Mouse (Mus musculus): ENCODE data around the gene Tead2. TPM values are rescaled to one million over a fixed set of nuclear protein-coding genes. Genes with fewer than 3 reads are reported as not detected.
"Not testable (repeated sequence)": the region's sequence is repeated elsewhere in the genome, so short reads cannot be mapped to it uniquely, and the experiment has no call there.

Tead2 gene
- total RNA-seq (2021) = 10 to 100 TPM in 1 of 2 experiments, 1 to 10 TPM in 1; 7.0 to 12.0 TPM

DNA sequence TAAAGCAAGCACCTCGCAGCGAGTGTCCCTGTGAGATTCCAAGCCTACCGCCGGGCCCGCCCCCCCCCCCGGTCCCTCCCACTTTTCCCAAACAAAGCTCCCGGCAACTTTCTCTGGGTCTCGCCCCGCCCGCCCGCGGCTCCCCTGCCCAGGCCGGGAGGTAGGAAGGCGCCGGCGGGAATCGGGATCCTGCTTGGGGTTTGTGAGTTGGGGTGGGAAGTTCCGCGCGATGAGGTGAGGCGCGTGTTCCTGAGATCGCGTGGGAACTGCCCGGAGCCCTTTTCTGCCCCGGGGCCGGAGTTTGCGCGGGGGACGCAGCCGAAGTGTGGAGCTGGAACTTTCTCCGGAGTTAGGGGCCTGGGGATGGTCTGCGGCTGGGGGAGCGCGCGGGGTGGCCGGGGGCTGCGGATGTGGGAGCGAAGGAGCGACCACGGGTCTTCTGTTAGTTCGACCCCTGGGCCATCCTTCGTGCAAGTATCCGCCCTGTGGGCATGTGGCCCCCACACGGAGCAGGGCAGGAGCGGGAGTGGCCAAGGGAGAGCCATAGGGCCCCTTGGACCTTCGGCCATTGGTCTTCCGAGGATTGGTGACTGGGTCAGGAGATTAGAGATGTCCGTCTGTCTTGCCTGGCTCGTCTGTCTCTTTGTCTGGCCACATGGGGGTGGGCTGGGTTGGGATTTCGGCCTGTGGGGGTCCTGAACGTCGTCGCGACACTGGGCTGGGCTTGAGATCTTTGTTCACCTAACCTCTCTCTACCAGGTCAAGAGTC is at the start of gene Tead2:
Tead2 (plus strand) TSS at position 81 of the 769 bp plus-strand sequence.
- intact Hi-C loops (cut with DNase I) = no loop called here
- DNase-seq (ENCODE audit: low spot score) = peak; percentile 39

DNA sequence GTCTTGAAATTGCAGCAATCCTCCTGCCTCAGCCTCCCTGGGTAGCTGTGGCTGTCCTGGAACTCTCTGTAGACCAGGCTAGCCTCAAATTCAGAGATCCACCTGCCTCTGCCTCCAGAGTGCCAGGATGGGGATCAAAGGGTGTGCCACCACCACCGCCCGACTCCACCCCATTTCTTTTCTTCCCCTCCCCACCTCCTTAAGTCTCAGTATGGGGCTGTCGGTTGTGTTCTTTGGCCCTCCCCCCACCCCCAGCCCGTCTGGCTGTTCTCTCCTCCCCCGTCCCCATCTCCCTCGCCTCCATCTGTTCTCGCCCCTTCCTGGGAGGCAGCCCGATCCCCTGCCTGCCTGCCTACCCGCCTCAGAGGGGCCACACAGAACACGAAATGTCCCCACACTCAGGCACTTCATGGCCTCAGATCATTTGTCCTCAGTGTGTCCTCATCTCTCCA is 48.6 kb upstream of the Tead2 start:
- intact Hi-C loops (cut with DNase I) = no loop called here

DNA sequence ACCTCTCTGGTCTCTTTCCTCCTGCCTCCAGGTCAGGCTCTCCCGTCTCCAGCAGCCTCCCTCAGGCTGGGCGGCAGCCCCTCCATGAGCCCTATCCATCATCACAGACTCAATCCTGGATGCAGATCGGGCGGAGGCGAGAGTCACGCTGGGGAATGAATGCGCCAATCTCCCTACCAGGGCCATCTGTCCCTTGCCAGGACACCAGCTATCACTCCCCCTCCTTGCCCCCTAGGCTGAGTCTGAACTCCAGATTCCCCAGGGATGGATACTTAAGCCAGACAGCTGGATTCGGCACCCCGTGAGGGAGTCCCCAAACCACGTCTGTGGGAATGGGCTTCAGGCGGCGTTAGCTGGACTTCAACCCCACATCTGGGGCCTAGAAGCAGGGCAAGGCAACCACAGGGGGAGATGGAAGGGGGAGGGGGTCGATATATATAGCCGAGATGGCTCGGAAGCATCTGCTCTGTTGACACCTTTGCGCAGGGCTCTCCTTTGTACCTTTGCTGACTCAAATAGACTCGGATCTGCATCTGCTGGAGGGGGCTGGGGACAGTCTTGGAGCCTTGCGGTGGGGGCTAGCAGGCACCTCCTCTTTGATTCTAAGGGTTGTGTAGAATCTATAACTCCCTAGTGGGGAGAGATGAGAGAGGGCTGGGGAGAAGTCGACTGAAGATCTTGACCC is 47.6 kb upstream of the Tead2 start:
- intact Hi-C loops (cut with DNase I) = no loop called here
- no peak for DNase-seq (ENCODE audit: low spot score)

More for the DNA sequence above, 48.6 kb upstream of the Tead2 start:
- no peak for DNase-seq (ENCODE audit: low spot score)

DNA sequence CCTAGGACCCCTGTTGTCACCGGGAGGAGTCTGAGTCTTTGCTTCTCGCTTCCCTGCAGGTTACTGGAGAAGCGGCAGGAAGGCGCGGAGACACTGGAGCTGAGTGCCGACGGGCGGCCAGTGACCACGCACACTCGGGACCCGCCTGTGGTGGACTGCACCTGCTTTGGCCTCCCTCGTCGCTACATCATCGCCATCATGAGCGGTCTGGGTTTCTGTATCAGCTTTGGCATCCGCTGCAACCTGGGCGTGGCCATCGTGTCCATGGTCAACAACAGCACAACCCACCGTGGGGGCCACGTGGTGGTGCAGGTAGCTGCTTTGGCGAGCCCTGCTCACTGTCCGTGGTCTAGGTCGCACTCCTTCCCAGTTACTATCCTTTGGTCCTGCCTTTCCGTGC is 46.9 kb upstream of the Tead2 start:
- DNase-seq (ENCODE audit: low spot score) = no peak
- intact Hi-C loops (cut with DNase I) = no loop called here

DNA sequence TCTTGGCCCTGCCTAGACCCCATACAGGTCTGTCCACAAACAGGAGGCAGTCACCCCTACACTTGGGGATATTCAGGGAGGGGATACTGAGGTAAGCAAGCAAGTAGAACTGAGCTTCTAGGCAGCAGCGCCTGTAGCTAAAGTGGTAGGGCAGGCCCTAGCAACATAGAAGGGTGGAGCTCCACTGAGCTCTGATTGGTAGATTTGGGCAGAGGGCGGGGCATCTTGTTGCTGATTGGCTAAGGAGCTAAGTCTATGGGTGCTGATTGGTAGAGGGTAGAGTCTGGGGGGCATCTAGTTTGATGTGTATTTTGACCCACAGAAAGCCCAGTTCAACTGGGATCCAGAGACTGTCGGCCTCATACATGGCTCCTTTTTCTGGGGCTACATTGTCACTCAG is 46.1 kb upstream of the Tead2 start:
- no peak for DNase-seq (ENCODE audit: low spot score)
- intact Hi-C loops (cut with DNase I) = no loop called here

DNA sequence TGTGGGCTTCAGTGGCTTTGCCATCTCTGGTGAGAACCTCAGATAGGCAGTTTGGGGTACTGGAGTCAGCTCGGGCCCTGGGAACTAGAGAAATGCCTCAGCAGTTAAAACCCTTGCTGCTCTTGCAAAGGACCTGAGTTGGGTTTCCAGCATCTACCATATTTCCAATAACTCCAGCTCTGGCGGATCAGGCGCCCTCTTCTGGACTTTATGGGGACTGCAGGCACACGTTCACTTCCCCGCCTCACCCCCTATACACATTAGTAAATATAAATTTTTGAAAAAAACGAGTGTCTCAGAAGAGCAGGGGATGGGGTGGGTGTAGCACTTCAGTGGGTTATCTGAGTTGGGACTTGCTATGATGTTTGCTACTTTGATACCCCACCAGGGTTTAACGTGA is 42.6 kb upstream of the Tead2 start:
- no peak for DNase-seq (ENCODE audit: low spot score)
- intact Hi-C loops (cut with DNase I) = no loop called here

DNA sequence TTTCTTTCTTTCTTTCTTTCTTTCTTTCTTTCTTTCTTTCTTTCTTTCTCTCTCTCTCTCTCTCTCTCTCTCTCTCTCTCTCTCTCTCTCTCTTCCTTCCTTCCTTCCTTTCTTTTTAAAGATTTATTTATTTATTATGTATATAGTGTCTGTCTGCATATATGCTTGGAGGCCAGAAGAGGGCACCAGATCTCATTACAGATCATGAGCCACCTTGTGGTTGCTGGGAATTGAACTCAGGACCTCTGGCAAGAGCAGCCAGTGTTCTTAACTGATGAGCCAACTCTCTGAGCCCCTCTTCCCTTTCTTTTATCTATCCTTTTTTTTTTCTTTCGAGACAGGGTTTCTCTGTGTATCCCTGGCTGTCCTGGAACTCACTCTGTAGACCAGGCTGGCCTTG is 41.8 kb upstream of the Tead2 start:
- intact Hi-C loops (cut with DNase I); DNase-seq (ENCODE audit: low spot score): not testable (repeated sequence)

DNA sequence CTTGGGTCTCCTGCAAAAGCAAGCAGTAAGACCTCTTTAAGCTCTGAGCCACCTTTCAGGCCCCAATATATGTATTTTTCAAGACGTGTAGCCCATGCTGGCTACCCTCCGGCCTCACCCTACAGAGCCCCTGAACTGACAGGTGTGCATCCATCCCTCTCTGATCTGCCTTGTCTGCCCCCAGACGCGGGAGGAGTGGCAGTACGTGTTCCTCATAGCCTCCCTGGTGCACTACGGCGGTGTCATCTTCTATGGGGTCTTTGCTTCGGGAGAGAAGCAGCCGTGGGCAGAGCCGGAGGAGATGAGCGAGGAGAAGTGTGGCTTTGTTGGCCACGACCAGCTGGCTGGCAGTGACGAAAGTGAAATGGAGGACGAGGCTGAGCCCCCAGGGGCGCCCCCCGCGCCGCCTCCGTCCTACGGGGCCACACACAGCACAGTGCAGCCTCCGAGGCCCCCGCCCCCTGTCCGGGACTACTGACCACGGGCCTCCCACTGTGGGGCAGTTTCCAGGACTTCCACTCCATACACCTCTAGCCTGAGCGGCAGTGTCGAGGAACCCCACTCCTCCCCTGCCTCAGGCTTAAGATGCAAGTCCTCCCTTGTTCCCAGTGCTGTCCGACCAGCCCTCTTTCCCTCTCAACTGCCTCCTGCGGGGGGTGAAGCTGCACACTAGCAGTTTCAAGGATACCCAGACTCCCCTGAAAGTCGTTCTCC is 40.8 kb upstream of the Tead2 start:
- DNase-seq (ENCODE audit: low spot score) = no peak
- intact Hi-C loops (cut with DNase I) = no loop called here

DNA sequence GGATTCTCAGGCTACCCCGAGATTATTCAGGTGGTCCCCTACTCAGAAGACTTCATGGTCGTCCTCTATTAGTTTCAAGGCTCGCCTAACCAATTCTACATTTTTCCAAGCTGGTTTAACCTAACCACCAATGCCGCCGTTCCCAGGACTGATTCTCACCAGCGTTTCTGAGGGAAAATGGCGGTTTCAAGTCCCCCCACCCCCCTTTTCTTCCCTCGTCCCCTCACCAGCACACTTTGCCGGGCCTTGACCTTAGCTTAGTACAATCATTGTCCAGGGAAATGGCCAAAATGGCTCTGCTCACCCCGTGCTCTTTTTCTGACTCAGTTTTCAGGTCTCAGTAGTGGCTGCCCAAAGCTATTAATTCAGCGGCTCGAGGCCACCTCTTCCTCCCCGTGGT is 40.2 kb upstream of the Tead2 start:
- intact Hi-C loops (cut with DNase I) = no loop called here
- DNase-seq (ENCODE audit: low spot score) = no peak

DNA sequence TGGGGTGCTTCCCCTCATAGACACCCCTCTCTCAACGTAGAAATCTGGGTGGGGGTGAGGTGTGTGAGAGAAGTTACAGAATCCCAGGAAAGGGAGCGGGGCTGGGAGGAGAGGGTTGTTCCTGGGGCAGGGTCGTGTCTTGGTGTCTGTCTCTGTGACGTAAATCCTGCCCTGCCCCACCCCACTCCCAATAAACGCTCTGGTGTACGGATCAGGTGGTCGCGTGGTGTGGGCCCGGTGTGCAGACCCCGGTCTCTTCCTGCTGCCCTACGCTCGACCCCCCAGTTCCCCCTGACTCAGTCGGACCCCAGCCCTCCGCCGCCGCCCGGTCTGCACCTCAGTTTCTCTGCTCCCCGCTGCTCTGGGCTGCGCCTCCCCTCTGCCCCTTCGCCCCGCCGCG is 39.6 kb upstream of the Tead2 start:
- no peak for DNase-seq (ENCODE audit: low spot score)
- intact Hi-C loops (cut with DNase I) = no loop called here

DNA sequence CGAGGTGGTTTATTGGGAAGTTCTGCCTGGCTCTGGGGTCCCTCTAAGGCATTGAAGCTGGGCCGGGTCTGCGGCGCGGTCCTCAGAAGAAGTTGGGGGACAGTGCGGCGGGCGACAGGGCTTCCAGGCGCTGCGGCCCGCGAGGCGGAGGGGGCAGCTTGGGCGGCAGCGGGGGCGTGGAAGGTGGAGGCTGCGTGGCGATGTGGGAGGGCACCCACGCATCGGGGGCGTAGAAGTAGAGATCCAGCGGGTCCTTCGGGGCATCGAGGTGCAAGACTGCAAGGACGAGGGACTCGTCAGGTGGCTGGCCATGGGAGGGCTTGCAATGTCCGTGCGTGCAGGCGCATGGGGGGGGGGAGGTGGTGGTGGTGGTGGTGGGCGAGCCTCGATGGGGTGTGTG is 39.2 kb upstream of the Tead2 start:
- intact Hi-C loops (cut with DNase I) = no loop called here
- DNase-seq (ENCODE audit: low spot score) = no peak

DNA sequence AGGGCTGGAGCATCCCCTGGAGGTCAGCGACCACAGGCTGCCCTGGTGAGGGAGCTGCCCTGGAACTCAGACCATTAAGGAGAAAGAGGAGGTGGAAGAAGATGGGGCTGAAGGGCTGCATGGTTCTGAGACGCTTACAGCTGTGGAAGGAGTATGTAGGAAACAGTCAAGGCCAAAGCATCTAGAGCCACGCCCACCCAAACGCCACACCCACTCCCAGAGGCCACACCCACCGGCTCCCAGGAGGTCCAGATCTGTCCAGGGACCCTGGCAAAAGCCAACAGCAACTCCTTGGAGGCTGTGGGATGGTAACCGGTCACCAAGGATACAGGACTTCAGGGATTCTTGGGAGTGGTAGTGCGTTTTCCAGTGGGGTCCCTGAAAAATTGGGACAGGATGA is 37.0 kb upstream of the Tead2 start:
- intact Hi-C loops (cut with DNase I) = no loop called here
- no peak for DNase-seq (ENCODE audit: low spot score)

DNA sequence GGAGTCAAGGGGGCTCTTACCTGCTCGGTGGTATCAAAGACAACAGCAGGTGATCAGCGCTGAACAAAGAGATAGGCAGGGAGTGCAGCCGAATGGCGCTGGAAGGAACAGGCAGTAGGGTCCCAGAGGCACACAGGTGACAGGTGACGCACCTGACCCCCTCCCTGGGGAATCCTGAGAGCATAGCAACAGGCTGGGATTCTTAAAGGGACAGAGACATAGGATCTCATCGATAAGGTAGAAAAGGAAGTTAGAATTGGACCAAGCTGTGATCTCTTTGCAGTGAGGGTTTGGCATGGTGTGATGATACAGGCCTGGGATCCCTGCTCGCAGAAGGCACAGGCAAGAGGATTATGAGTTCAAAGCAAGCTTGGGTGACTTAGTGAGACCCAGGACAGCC is 36.1 kb upstream of the Tead2 start, which contains the start of gene Gfy:
Gfy (minus strand) TSS at position 101 of the 400 bp plus-strand sequence.
- no peak for DNase-seq (ENCODE audit: low spot score)
- intact Hi-C loops (cut with DNase I) = no loop called here

DNA sequence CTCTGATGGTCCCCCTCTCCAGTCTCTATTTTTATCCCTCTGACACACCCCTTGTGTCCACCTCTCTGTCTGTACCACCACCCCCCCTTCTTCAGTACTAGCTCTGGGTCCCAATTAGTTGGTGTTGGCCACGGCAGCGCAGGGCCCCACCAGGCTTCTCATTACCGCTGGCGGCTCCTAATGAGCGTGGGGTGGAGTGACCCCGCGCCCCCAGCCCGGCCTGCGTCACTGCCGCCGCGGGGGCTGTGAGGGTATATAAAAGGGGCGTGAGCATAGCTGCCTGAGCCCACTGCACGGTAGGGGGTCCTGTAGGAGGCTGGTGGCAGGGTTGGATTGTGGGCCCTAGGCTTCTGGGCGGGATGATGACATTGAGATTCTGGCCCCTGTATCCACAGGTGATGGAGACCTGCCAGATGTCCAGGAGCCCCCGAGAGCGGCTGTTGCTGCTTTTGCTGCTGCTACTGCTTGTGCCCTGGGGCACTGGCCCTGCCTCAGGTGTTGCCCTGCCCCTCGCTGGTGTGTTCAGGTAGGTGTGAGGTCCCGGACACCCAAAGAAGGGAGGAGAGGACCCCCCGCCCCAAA is 34.6 kb upstream of the Tead2 start, which contains the start of gene Pth2:
Pth2 (plus strand) TSS at position 100 of the 582 bp plus-strand sequence.
- intact Hi-C loops (cut with DNase I) = no loop called here
- DNase-seq (ENCODE audit: low spot score) = no peak

DNA sequence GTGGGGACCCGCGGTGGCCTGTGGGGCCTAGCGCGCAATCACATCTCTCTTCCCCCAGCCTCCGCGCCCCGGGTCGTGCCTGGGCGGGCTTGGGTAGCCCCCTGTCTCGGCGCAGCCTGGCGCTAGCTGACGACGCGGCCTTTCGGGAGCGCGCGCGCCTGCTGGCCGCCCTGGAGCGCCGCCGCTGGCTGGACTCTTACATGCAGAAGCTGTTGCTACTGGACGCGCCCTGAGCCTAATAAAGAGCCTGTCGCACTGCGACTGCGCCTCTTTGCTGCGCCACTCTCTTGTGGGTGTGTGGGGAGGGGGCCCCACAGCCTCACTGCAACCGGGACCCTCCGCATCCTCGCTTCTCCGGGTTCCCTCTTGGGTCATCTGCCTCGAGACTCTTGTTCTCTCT is 34.0 kb upstream of the Tead2 start:
- no peak for DNase-seq (ENCODE audit: low spot score)
- intact Hi-C loops (cut with DNase I) = no loop called here

DNA sequence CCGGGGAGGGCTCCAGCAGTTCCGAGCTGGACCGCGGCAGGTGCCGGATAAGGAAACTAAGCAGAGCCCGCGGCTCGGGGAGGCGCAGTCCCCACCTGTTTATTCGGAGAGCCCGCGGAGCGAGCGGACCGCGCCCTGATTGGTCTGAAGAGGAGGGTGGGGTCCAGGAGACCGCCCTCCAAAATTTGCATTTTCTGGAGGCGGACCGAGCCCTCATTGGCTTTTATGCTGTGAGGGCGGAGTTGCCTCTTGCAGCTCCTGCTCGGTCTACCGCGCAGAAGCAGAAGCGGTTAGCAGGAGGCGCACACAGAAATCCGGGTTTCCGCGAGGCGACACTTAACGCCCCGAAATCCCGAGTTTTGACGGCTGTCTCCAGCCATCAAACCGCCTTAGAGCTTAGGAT is 33.4 kb upstream of the Tead2 start:
- DNase-seq (ENCODE audit: low spot score) = peak; percentile 80
- intact Hi-C loops (cut with DNase I) = no loop called here

DNA sequence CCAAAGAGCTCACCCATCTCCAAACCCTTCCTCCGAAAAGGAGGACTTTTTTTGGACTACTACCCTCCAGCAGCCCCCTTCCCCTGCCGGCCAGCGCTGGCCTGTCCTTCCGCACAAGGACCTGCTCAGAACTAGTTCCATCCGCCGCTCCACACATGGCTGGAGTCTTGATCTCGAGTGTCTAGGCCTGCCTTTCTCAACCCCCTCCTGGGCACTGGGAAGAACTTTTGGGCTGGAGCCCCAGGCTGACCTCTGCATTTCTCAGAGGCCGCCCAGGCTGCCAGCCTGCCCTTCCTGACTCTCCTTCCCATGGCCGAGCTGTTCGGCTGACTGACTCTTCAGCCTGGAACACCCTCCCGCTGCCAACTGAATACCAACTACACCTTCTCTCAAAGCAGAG is 32.9 kb upstream of the Tead2 start:
- DNase-seq (ENCODE audit: low spot score) = no peak
- intact Hi-C loops (cut with DNase I) = no loop called here

DNA sequence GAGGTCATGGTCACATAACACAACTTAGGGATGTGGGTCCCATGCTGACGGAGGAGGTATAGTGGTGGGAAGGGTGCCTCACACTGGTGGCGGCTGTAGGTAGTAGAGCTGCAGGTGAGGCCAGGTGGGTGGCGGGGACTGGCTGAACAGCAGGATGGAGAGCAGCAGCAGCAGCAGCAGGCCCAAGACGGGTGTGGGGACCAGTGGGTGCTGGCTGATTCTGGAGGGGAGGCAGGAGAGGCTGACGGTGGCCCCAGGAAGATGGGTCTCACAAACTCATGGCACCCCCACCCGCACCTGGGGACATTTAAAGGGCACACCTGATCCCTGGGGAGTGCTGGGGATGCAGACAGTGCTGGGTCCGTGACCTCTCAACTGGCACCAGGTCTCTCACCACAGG is 31.9 kb upstream of the Tead2 start:
- intact Hi-C loops (cut with DNase I) = no loop called here
- no peak for DNase-seq (ENCODE audit: low spot score)

DNA sequence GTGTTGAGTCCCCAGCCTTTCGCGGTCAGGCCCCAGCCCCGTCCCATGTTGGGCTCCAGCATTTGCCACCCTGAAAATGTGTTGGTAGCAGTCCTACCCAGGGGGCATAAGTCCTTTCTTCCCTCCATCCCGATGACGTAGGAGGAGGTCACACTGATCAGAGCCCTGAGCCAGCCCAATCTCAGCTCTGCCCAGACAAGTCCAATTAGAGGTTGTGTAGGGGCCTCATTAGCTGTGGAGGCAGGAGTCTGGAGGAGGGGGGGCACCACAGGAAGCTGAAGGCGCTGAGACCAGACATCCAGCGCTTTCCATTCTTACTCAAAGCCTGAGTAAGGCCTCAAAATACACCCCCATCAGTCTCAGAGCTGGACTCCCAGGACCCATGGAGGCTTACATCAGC is 29.6 kb upstream of the Tead2 start:
- intact Hi-C loops (cut with DNase I) = no loop called here
- no peak for DNase-seq (ENCODE audit: low spot score)

DNA sequence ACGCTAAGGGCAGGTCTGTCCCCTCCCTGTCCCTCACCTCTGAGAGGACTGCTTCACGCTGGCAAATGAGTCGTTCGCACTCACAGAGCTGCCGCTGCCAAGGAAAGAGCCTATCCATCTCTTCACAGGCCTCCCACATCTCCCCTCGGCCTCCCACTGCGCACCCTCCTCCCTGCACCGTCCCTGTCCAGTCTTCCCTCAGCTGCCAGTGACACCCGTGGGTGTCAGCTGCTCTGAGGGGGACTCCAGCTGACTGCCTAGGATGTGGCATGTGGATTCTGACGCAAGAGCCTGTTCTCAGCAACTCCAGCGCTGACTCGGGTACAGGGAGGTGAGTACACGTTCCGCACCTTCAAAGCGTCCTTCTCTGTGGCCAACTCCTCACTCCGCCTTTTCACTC is 26.0 kb upstream of the Tead2 start:
- DNase-seq (ENCODE audit: low spot score) = no peak
- intact Hi-C loops (cut with DNase I) = no loop called here

Measured in heart, postnatal 25 days (tissue).